Comparison of ENCODE assay signal across 21 mouse cellular contexts in the genomic region with DNA sequence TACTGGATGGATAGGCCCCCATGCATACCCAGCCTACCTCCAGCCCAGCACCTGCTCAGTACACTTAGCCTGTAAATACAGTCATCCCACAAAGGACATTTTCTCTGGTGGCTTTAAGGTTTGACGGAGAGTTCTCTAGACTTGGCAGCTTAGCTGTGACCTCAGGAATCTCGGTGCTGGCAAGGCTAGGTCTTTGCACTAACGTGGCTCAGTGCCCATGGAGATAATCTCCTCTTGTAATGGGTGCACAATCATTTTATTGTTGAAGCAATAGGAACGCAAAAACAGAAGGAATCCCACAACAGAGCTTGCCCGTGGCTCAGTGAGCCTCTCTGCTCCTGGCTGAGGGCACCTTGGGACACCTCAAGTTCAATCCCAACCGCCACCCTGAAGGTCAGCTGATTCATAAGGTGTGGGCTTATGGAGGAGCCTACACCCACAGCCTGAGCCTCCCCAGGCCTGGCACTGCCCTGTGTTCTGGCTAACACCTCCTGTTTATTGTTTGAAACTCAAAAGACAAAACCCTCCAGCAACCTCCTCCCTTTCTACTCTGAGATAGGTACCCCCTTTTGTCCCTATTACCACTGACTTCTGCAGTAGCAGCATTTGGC. TPM values are rescaled to one million over a fixed set of nuclear protein-coding genes. Genes with fewer than 3 reads are reported as not detected.
DNase-seq lines count a peak whose midpoint lies in the region; ATAC-seq lines count a peak whose summit lies in the region.
"Had no signal": no experiment of that assay in that cellular context is flagged by ENCODE, and none has a peak within 500 bp of the region (broad histone marks: within the 10 kb centered on the region; RNA-seq: fewer than 3 reads in every experiment).

No protein-coding gene starts in this region.

- H3K4me3 ChIP-seq in forebrain, embryonic 10.5 days, result no peak overlapping the region
- no peak overlapping the region for H3K4me3 ChIP-seq in forebrain, embryonic 16.5 days (replicated peaks; ENCODE audit: low read length)
- H3K4me3 ChIP-seq: forebrain, embryonic 12.5 days; limb, embryonic 15.5 days; lung, embryonic 15.5 days; midbrain, embryonic 13.5 days; myocyte; neural tube, embryonic 15.5 days had no signal

- H3K9me3 ChIP-seq in forebrain, embryonic 10.5 days, result no peaks in the 10 kb centered on the region
- no peaks in the 10 kb centered on the region for H3K9me3 ChIP-seq in forebrain, embryonic 16.5 days (ENCODE audit: control insufficient read depth, low read length)
- H3K9me3 ChIP-seq: forebrain, embryonic 12.5 days; limb, embryonic 15.5 days; lung, embryonic 15.5 days; midbrain, embryonic 13.5 days; neural tube, embryonic 15.5 days had no signal

- H3K4me1 ChIP-seq in forebrain, embryonic 10.5 days, result peaks cover 19% of the 10 kb centered on the region
- no peaks in the 10 kb centered on the region for H3K4me1 ChIP-seq in forebrain, embryonic 16.5 days (replicated peaks; ENCODE audit: control insufficient read depth, insufficient read depth, low read length)

- no peak overlapping the region for H3K4me2 ChIP-seq in forebrain, embryonic 16.5 days (ENCODE audit: low read length)
- H3K4me2 ChIP-seq: forebrain, embryonic 12.5 days; limb, embryonic 15.5 days; lung, embryonic 15.5 days; midbrain, embryonic 13.5 days; neural tube, embryonic 15.5 days had no signal

- no peaks in the 10 kb centered on the region for H3K36me3 ChIP-seq in forebrain, embryonic 10.5 days (replicated peaks)
- H3K36me3 ChIP-seq in forebrain, embryonic 16.5 days (ENCODE audit: control insufficient read depth, insufficient read depth), result no peaks in the 10 kb centered on the region
- H3K36me3 ChIP-seq: forebrain, embryonic 12.5 days; limb, embryonic 15.5 days; lung, embryonic 15.5 days; midbrain, embryonic 13.5 days; neural tube, embryonic 15.5 days had no signal

- 0 out of 2 replicates have a peak overlapping the region, but pooled peaks have one; percentile 35 for H3K27ac ChIP-seq in forebrain, embryonic 10.5 days
- H3K27ac ChIP-seq in forebrain, embryonic 16.5 days (ENCODE audit: low read length), result no peak overlapping the region
- H3K27ac ChIP-seq: forebrain, embryonic 12.5 days; limb, embryonic 15.5 days; lung, embryonic 15.5 days; macrophage; midbrain, embryonic 13.5 days; neural tube, embryonic 15.5 days had no signal

- DNase-seq in forebrain, embryonic 10.5 days (ENCODE audit: extremely low spot score, low spot score), result no peak
- DNase-seq in heart, postnatal 4 days, result peak; percentile 47
- no peak for DNase-seq in heart, postnatal 14 days
- peak; percentile 35 for DNase-seq in testis, postnatal 14 days (ENCODE audit: low spot score)
- no peak for DNase-seq in testis, postnatal 10 days (ENCODE audit: low spot score)
- DNase-seq: gastrocnemius, postnatal 36 days; kidney, adult 8-10 months; kidney, postnatal 25 days; spleen, adult 18-20 months had no signal

- no peaks in the 10 kb centered on the region for H3K27me3 ChIP-seq in forebrain, embryonic 10.5 days (ENCODE audit: poor library complexity, severe bottlenecking)
- H3K27me3 ChIP-seq in forebrain, embryonic 16.5 days (replicated peaks; ENCODE audit: control insufficient read depth, insufficient read depth, low read length), result no peaks in the 10 kb centered on the region
- H3K27me3 ChIP-seq: forebrain, embryonic 12.5 days; limb, embryonic 15.5 days; lung, embryonic 15.5 days; midbrain, embryonic 13.5 days; neural tube, embryonic 15.5 days; Patski had no signal

- ATAC-seq in forebrain, embryonic 16.5 days, result no peak
- ATAC-seq in megakaryocyte, adult 5-6 weeks (ENCODE audit: poor library complexity, severe bottlenecking), result no peak
- ATAC-seq: activated CD4-positive, CD25-positive, alpha-beta regulatory T cell, adult 4 months; midbrain, embryonic 13.5 days; Patski had no signal

- WGBS in forebrain, embryonic 10.5 days, result 71% methylated on average over 6 of the region's 6 CpGs
- 46% methylated on average over 6 of the region's 6 CpGs for WGBS in forebrain, embryonic 16.5 days

- no peak overlapping the region for H3K9ac ChIP-seq in forebrain, embryonic 16.5 days (replicated peaks; ENCODE audit: low read depth, low read length)
- H3K9ac ChIP-seq: forebrain, embryonic 12.5 days; limb, embryonic 15.5 days; lung, embryonic 15.5 days; midbrain, embryonic 13.5 days; neural tube, embryonic 15.5 days had no signal

- intact Hi-C loops in heart, postnatal 14 days (cut with DNase I), result loop anchor here (2.0 kb wide), 1 partner anchor 18 kb away; no protein-coding TSS in a partner anchor

RNA-seq across cellular contexts. Expression of gene Epas1, which starts 27.3 kb away (rescaled TPM):
- polyA plus RNA-seq in forebrain, embryonic 10.5 days (2016; fragmentation: Nextera tagmentation; extraction: Ambion mirVana), result 1.9 TPM in 2 replicates
- polyA plus RNA-seq in forebrain, embryonic 16.5 days (2015; fragmentation: Nextera tagmentation; extraction: Ambion mirVana), result 4.2 and 4.6 TPM in 2 replicates
- 100 to 1,000 TPM; 112 to 123 TPM for total RNA-seq in heart, postnatal 4 days (2021)
- total RNA-seq in heart, postnatal 14 days (2021), result 100 to 1,000 TPM; 259 to 278 TPM
- total RNA-seq in megakaryocyte, adult 5-6 weeks (2015), result 0.91 and 1.3 TPM in 2 replicates
- 0.07 and 0.33 TPM in 2 replicates for total RNA-seq in megakaryocyte, adult 5-6 weeks (2017)
- total RNA-seq: hematopoietic stem cell, adult 5-6 weeks had no signal

Comparison
In these comparisons a context has a peak if more than half of its experiments do, and no peak if none do; other contexts are left out.
1. DNase-seq: peak in heart, postnatal 4 days (single experiment) and testis, postnatal 14 days (single experiment); none in forebrain, embryonic 10.5 days (single experiment), heart, postnatal 14 days (0 of 2) and testis, postnatal 10 days (single experiment).
2. RNA of gene Epas1, which starts 27.3 kb away (total RNA-seq): 259 to 278 TPM in heart, postnatal 14 days and 112 to 123 TPM in heart, postnatal 4 days; 0.07 to 1.3 TPM in megakaryocyte, adult 5-6 weeks; every median in the first group is over 10 times any median in the second.